Comparison of ENCODE assay signal across 10 mouse cellular contexts in genomic region chr9:41118065-41118464, GRCm38 (mm10). TPM values are rescaled to one million over a fixed set of nuclear protein-coding genes. Genes with fewer than 3 reads are reported as not detected.
A peak's percentile ranks its signal among the peaks of the same experiment; 100 is the strongest.
DNase-seq lines count a peak whose midpoint lies in the region; ATAC-seq lines count a peak whose summit lies in the region.
"Had no signal": no experiment of that assay in that cellular context is flagged by ENCODE, and none has a peak within 500 bp of the region (broad histone marks: within the 10 kb centered on the region; RNA-seq: fewer than 3 reads in every experiment).

No protein-coding gene starts in this region.

- no peak overlapping the region for H3K9ac ChIP-seq in hindbrain, embryonic 16.5 days (ENCODE audit: low read depth, low read length)
- no peak overlapping the region for H3K9ac ChIP-seq in forebrain, embryonic 16.5 days (replicated peaks; ENCODE audit: low read depth, low read length)
- no peak overlapping the region for H3K9ac ChIP-seq in forebrain, embryonic 12.5 days
- H3K9ac ChIP-seq: embryonic facial prominence, embryonic 15.5 days; neural tube, embryonic 15.5 days had no signal

- 0 out of 2 replicates have a peak, but pooled peaks have one; percentile 34 for ATAC-seq in hindbrain, embryonic 16.5 days
- peak; percentile 91 for ATAC-seq in megakaryocyte-erythroid progenitor cell, adult 5-6 weeks (replicated peaks; ENCODE audit: low FRiP score, low TSS enrichment, poor library complexity, severe bottlenecking)
- no peak for ATAC-seq in forebrain, embryonic 16.5 days
- ATAC-seq in forebrain, embryonic 12.5 days (ENCODE audit: low FRiP score) = no peak

- no peaks in the 10 kb centered on the region for H3K9me3 ChIP-seq in hindbrain, embryonic 16.5 days (ENCODE audit: control insufficient read depth, low read length)
- no peaks in the 10 kb centered on the region for H3K9me3 ChIP-seq in hindbrain, embryonic 10.5 days
- H3K9me3 ChIP-seq in forebrain, embryonic 16.5 days (ENCODE audit: control insufficient read depth, low read length) = no peaks in the 10 kb centered on the region
- no peaks in the 10 kb centered on the region for H3K9me3 ChIP-seq in forebrain, embryonic 12.5 days
- H3K9me3 ChIP-seq: embryonic facial prominence, embryonic 15.5 days; neural tube, embryonic 15.5 days had no signal

- no peak overlapping the region for H3K27ac ChIP-seq in hindbrain, embryonic 16.5 days (ENCODE audit: low read depth, low read length)
- no peak overlapping the region for H3K27ac ChIP-seq in hindbrain, embryonic 10.5 days
- no peak overlapping the region for H3K27ac ChIP-seq in forebrain, embryonic 16.5 days (ENCODE audit: low read length)
- no peak overlapping the region for H3K27ac ChIP-seq in forebrain, embryonic 12.5 days
- H3K27ac ChIP-seq: embryonic facial prominence, embryonic 15.5 days; neural tube, embryonic 15.5 days had no signal

- H3K4me2 ChIP-seq in hindbrain, embryonic 16.5 days (ENCODE audit: low read length) = no peak overlapping the region
- H3K4me2 ChIP-seq in forebrain, embryonic 16.5 days (ENCODE audit: low read length) = no peak overlapping the region
- no peak overlapping the region for H3K4me2 ChIP-seq in forebrain, embryonic 12.5 days
- H3K4me2 ChIP-seq: embryonic facial prominence, embryonic 15.5 days; neural tube, embryonic 15.5 days had no signal

- H3K4me3 ChIP-seq in hindbrain, embryonic 16.5 days (ENCODE audit: low read length) = no peak overlapping the region
- H3K4me3 ChIP-seq in hindbrain, embryonic 10.5 days = no peak overlapping the region
- H3K4me3 ChIP-seq in forebrain, embryonic 16.5 days (replicated peaks; ENCODE audit: low read length) = no peak overlapping the region
- no peak overlapping the region for H3K4me3 ChIP-seq in forebrain, embryonic 12.5 days (replicated peaks)
- H3K4me3 ChIP-seq: embryonic facial prominence, embryonic 15.5 days; neural tube, embryonic 15.5 days had no signal

- H3K4me1 ChIP-seq in hindbrain, embryonic 16.5 days (ENCODE audit: control insufficient read depth, insufficient read depth, low read depth, low read length) = no peaks in the 10 kb centered on the region
- H3K4me1 ChIP-seq in hindbrain, embryonic 10.5 days (replicated peaks) = peaks cover 6% of the 10 kb centered on the region; the same call in 1 of the 2 replicates
- H3K4me1 ChIP-seq in forebrain, embryonic 16.5 days (replicated peaks; ENCODE audit: control insufficient read depth, insufficient read depth, low read length) = peaks cover 4% of the 10 kb centered on the region
- peaks cover 4% of the 10 kb centered on the region; the same call in 1 of the 2 replicates for H3K4me1 ChIP-seq in forebrain, embryonic 12.5 days

- DNase-seq in hindbrain, embryonic 10.5 days (ENCODE audit: low spot score) = no peak
- DNase-seq in CD8-positive naive resting alpha-beta T cell, adult 2 months (ENCODE audit: low read depth in 2 of 2, low spot score in 2 of 2) = peak; percentile 47 to 66
- peak; percentile 8 for DNase-seq in c-Kit-negative CD71-positive TER-119-positive erythroid progenitor cells, embryonic 14.5 days (ENCODE audit: low read depth, low spot score)
- DNase-seq: kidney, adult 9 months had no signal

- H3K36me3 ChIP-seq in hindbrain, embryonic 16.5 days (ENCODE audit: control insufficient read depth, insufficient read depth, low read length) = no peaks in the 10 kb centered on the region
- H3K36me3 ChIP-seq in hindbrain, embryonic 10.5 days = no peaks in the 10 kb centered on the region
- H3K36me3 ChIP-seq in forebrain, embryonic 16.5 days (ENCODE audit: control insufficient read depth, insufficient read depth) = no peaks in the 10 kb centered on the region
- no peaks in the 10 kb centered on the region for H3K36me3 ChIP-seq in forebrain, embryonic 12.5 days (replicated peaks)
- H3K36me3 ChIP-seq: embryonic facial prominence, embryonic 15.5 days; neural tube, embryonic 15.5 days had no signal

- no peaks in the 10 kb centered on the region for H3K27me3 ChIP-seq in hindbrain, embryonic 16.5 days (replicated peaks; ENCODE audit: control insufficient read depth, insufficient read depth, low read length)
- no peaks in the 10 kb centered on the region for H3K27me3 ChIP-seq in hindbrain, embryonic 10.5 days (ENCODE audit: insufficient read depth, poor library complexity, severe bottlenecking)
- H3K27me3 ChIP-seq in forebrain, embryonic 16.5 days (replicated peaks; ENCODE audit: control insufficient read depth, insufficient read depth, low read length) = no peaks in the 10 kb centered on the region
- no peaks in the 10 kb centered on the region for H3K27me3 ChIP-seq in forebrain, embryonic 12.5 days
- H3K27me3 ChIP-seq: embryonic facial prominence, embryonic 15.5 days; neural tube, embryonic 15.5 days had no signal

- 58% methylated on average over 7 of the region's 7 CpGs for WGBS in hindbrain, embryonic 16.5 days
- WGBS in hindbrain, embryonic 10.5 days = 62% methylated on average over 7 of the region's 7 CpGs
- WGBS in forebrain, embryonic 16.5 days = 67% methylated on average over 7 of the region's 7 CpGs
- 84% methylated on average over 7 of the region's 7 CpGs for WGBS in forebrain, embryonic 12.5 days

RNA-seq across cellular contexts. Expression of gene Ubash3b, which starts 43.4 kb away (rescaled TPM):
- 25.4 and 29.7 TPM in 2 replicates for polyA plus RNA-seq in hindbrain, embryonic 16.5 days (2015; fragmentation: Nextera tagmentation; extraction: Ambion mirVana)
- 7.3 and 8.5 TPM in 2 replicates for polyA plus RNA-seq in hindbrain, embryonic 10.5 days (2016; fragmentation: Nextera tagmentation; extraction: Ambion mirVana)
- 5.6 and 13.3 TPM in 2 replicates for total RNA-seq in megakaryocyte-erythroid progenitor cell, adult 5-6 weeks (2014; fragmentation: Nextera tagmentation)
- 3.7 and 4.0 TPM in 2 replicates for total RNA-seq in megakaryocyte-erythroid progenitor cell, adult 5-6 weeks (2017)
- 14.7 and 15.9 TPM in 2 replicates for polyA plus RNA-seq in forebrain, embryonic 16.5 days (2015; fragmentation: Nextera tagmentation; extraction: Ambion mirVana)
- polyA plus RNA-seq in forebrain, embryonic 12.5 days (2016; fragmentation: Nextera tagmentation; extraction: Ambion mirVana) = 8.1 and 9.9 TPM in 2 replicates

Comparison
In these comparisons a context has a peak if more than half of its experiments do, and no peak if none do; other contexts are left out.
1. ATAC-seq: peak in hindbrain, embryonic 16.5 days (single experiment) and megakaryocyte-erythroid progenitor cell, adult 5-6 weeks (single experiment); none in forebrain, embryonic 16.5 days (single experiment) and forebrain, embryonic 12.5 days (single experiment).